Mouse (Mus musculus) midbrain, embryonic 16.5 days (tissue): ENCODE measurements around the gene Lad1. TPM values are rescaled to one million over a fixed set of nuclear protein-coding genes. Genes with fewer than 3 reads are reported as not detected.

ENCODE experiments used
- ATAC-seq: fragments of 200-750 bp; cut with Nextera tagmentation; 2 replicates; pipeline ENCODE4 v1.8.0; 2017; ENCODE audit warnings: moderate TSS enrichment
- H3K27ac ChIP-seq: fragments of 300-500 bp; sonication (generic); 2 replicates; pipeline ENCODE4 v1.5.1; 2014; ENCODE audit warnings: mild to moderate bottlenecking, low read length, mixed read lengths
- H3K27me3 ChIP-seq: fragments of 300-500 bp; sonication (generic); 2 replicates; pipeline ENCODE4 v1.6.1; 2014; ENCODE audit warnings: low read depth, low read length, mixed read lengths; ENCODE audit not compliant: control insufficient read depth, insufficient read depth
- H3K36me3 ChIP-seq: fragments of 300-500 bp; sonication (generic); 2 replicates; pipeline ENCODE4 v1.6.1; 2014; ENCODE audit warnings: mild to moderate bottlenecking, low read length, moderate library complexity, mixed read lengths; ENCODE audit not compliant: control insufficient read depth, insufficient read depth
- H3K4me1 ChIP-seq: fragments of 300-500 bp; sonication (generic); 2 replicates; pipeline ENCODE4 v1.6.1; 2014; ENCODE audit warnings: mild to moderate bottlenecking, low read length, mixed read lengths; ENCODE audit not compliant: control insufficient read depth, insufficient read depth
- H3K4me2 ChIP-seq: fragments of 300-500 bp; sonication (generic); 2 replicates; pipeline ENCODE4 v1.6.1; 2014; ENCODE audit warnings: mild to moderate bottlenecking, low read length, mixed read lengths
- H3K4me3 ChIP-seq: fragments of 300-500 bp; sonication (generic); 2 replicates; pipeline ENCODE4 v1.5.1; 2014; ENCODE audit warnings: low read depth, mild to moderate bottlenecking, low read length, moderate library complexity, mixed read lengths
- H3K9ac ChIP-seq: fragments of 300-500 bp; sonication (generic); 2 replicates; pipeline ENCODE4 v1.6.1; 2014; ENCODE audit warnings: low read depth, low read length, mixed read lengths
- H3K9me3 ChIP-seq: fragments of 300-500 bp; sonication (generic); replicated peaks from 2 replicates; pipeline ENCODE4 v1.6.1; 2014; ENCODE audit warnings: mild to moderate bottlenecking, low read length, mixed read lengths; ENCODE audit not compliant: control insufficient read depth, poor library complexity, severe bottlenecking
- WGBS: fragments of 180-500 bp; shearing (Covaris S2); extraction: QIAGEN DNeasy Blood & Tissue Kit; methylation state at CpG from one replicate; pipeline ENCODE4 v1.1.7; 2014; 5-methylcytosine and 5-hydroxymethylcytosine counted together
- polyA plus RNA-seq: library from polyadenylated mRNA; unstranded; fragments of >200 nt; fragmentation: Nextera tagmentation; extraction: Ambion mirVana; gene quantifications from 2 replicates; pipeline ENCODE4 v1.2.1, GENCODE M21; 2015

The Lad1 gene
- polyA plus RNA-seq, 1 experiment from 2014 or later, result 0.95 TPM

- WGBS, result 92% methylated on average over 7 of the region's 7 CpGs
- Histone ChIP-seq H3K9ac (no peak overlapping the region), H3K27me3 (no peaks in the 10 kb centered on the region)
These were observed 40.1 kb downstream of the Lad1 start for GRCm38 (mm10) chr1:135858533-135858932.

GRCm38 (mm10) chr1:135861091-135861490 lies 42.7 kb downstream of the Lad1 start:
- ATAC-seq, result no peak
- Histone ChIP-seq H3K4me3 (no peak overlapping the region), H3K27ac (no peak overlapping the region), H3K9me3 (no peaks in the 10 kb centered on the region), H3K9ac (no peak overlapping the region), H3K27me3 (no peaks in the 10 kb centered on the region), H3K4me1 (no peaks in the 10 kb centered on the region), H3K4me2 (no peak overlapping the region), H3K36me3 (no peaks in the 10 kb centered on the region)
- 83% methylated on average over 5 of the region's 5 CpGs for WGBS

More at GRCm38 (mm10) chr1:135858533-135858932, 40.1 kb downstream of the Lad1 start:
- Histone ChIP-seq H3K36me3 (no peaks in the 10 kb centered on the region), H3K4me3 (no peak overlapping the region), H3K4me1 (no peaks in the 10 kb centered on the region), H3K27ac (no peak overlapping the region), H3K9me3 (no peaks in the 10 kb centered on the region), H3K4me2 (no peak overlapping the region)
- no peak for ATAC-seq

- no peak overlapping the region for H3K9ac ChIP-seq
- H3K9me3 ChIP-seq, result no peaks in the 10 kb centered on the region
- no peak overlapping the region for H3K27ac ChIP-seq
- no peaks in the 10 kb centered on the region for H3K36me3 ChIP-seq
- H3K4me1 ChIP-seq, result no peaks in the 10 kb centered on the region
- WGBS, result 78% methylated on average over 9 of the region's 9 CpGs
- H3K27me3 ChIP-seq, result no peaks in the 10 kb centered on the region
- no peak for ATAC-seq
- H3K4me2 ChIP-seq, result no peak overlapping the region
- H3K4me3 ChIP-seq, result no peak overlapping the region
These were observed 43.7 kb downstream of the Lad1 start for GRCm38 (mm10) chr1:135861980-135862552.

- WGBS, result 85% methylated on average over 5 of the region's 5 CpGs
- ATAC-seq, result no peak
- H3K4me1 ChIP-seq, result no peaks in the 10 kb centered on the region
These were observed 44.2 kb downstream of the Lad1 start for GRCm38 (mm10) chr1:135862561-135862960.

GRCm38 (mm10) chr1:135863786-135864335 lies 45.5 kb downstream of the Lad1 start:
- Histone ChIP-seq H3K9ac (no peak overlapping the region), H3K27ac (no peak overlapping the region), H3K36me3 (no peaks in the 10 kb centered on the region), H3K4me2 (no peak overlapping the region), H3K4me1 (no peaks in the 10 kb centered on the region), H3K9me3 (no peaks in the 10 kb centered on the region), H3K4me3 (no peak overlapping the region), H3K27me3 (no peaks in the 10 kb centered on the region)
- ATAC-seq, result no peak
- WGBS, result 87% methylated on average over 9 of the region's 9 CpGs

More at GRCm38 (mm10) chr1:135862561-135862960, 44.2 kb downstream of the Lad1 start:
- Histone ChIP-seq H3K27me3 (no peaks in the 10 kb centered on the region), H3K9ac (no peak overlapping the region), H3K4me3 (no peak overlapping the region), H3K27ac (no peak overlapping the region), H3K9me3 (no peaks in the 10 kb centered on the region), H3K36me3 (no peaks in the 10 kb centered on the region), H3K4me2 (no peak overlapping the region)

GRCm38 (mm10) chr1:135864830-135865229 lies 46.4 kb downstream of the Lad1 start:
- 92% methylated on average over 6 of the region's 6 CpGs for WGBS
- Histone ChIP-seq H3K27ac (no peak overlapping the region), H3K36me3 (no peaks in the 10 kb centered on the region), H3K4me2 (no peak overlapping the region), H3K27me3 (no peaks in the 10 kb centered on the region), H3K4me3 (no peak overlapping the region), H3K4me1 (no peaks in the 10 kb centered on the region), H3K9me3 (no peaks in the 10 kb centered on the region), H3K9ac (no peak overlapping the region)
- ATAC-seq, result no peak

- ATAC-seq, result peak; percentile 87
- Histone ChIP-seq H3K36me3 (no peaks in the 10 kb centered on the region), H3K4me1 (no peaks in the 10 kb centered on the region)
These were observed 47.3 kb downstream of the Lad1 start for GRCm38 (mm10) chr1:135865518-135866194.

GRCm38 (mm10) chr1:135868570-135868969 lies 50.2 kb downstream of the Lad1 start:
- H3K9me3 ChIP-seq, result no peaks in the 10 kb centered on the region
- H3K4me1 ChIP-seq, result no peaks in the 10 kb centered on the region
- no peaks in the 10 kb centered on the region for H3K27me3 ChIP-seq
- no peak overlapping the region for H3K4me3 ChIP-seq
- ATAC-seq, result no peak
- 96% methylated on average over 6 of the region's 6 CpGs for WGBS
- no peak overlapping the region for H3K9ac ChIP-seq
- no peak overlapping the region for H3K4me2 ChIP-seq
- no peaks in the 10 kb centered on the region for H3K36me3 ChIP-seq
- no peak overlapping the region for H3K27ac ChIP-seq

More at GRCm38 (mm10) chr1:135865518-135866194, 47.3 kb downstream of the Lad1 start:
- 52% methylated on average over 19 of the region's 19 CpGs for WGBS
- Histone ChIP-seq H3K9me3 (no peaks in the 10 kb centered on the region), H3K27ac (no peak overlapping the region), H3K27me3 (no peaks in the 10 kb centered on the region), H3K4me3 (no peak overlapping the region), H3K9ac (no peak overlapping the region), H3K4me2 (no peak overlapping the region)

- no peak overlapping the region for H3K27ac ChIP-seq
- no peak overlapping the region for H3K4me3 ChIP-seq
- H3K9me3 ChIP-seq, result no peaks in the 10 kb centered on the region
- no peaks in the 10 kb centered on the region for H3K4me1 ChIP-seq
- ATAC-seq, result no peak
- no peaks in the 10 kb centered on the region for H3K36me3 ChIP-seq
- 85% methylated on average over 4 of the region's 4 CpGs for WGBS
- H3K27me3 ChIP-seq, result no peaks in the 10 kb centered on the region
- no peak overlapping the region for H3K9ac ChIP-seq
- H3K4me2 ChIP-seq, result no peak overlapping the region
These were observed 54.6 kb downstream of the Lad1 start for GRCm38 (mm10) chr1:135872991-135873390.
